Comparison of ENCODE assay signal across 12 mouse cellular contexts in the genomic region with DNA sequence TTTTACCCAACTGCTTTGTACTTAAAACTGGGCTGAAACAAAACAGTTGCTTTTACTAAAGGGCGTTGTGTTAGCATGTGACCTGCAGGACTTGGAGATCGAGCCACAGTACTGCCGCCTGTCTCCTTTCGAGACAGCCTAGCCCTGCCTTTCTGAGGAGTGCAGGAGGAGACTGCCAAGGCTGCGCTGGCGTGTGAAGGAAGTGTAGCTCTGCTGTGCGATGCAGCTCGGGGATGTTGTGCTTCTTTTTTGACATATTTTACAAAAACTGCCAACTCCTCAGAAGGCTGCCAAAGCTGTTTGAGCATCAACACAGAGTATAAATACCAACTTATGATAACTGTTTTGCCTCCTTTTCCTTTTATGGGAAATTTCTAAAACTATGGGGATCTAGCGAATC.
DNase-seq lines count a peak whose midpoint lies in the region; ATAC-seq and TF ChIP-seq lines count a peak whose summit lies in the region.
"Had no signal": no experiment of that assay in that cellular context is flagged by ENCODE, and none has a peak within 500 bp of the region (broad histone marks: within the 10 kb centered on the region; RNA-seq: fewer than 3 reads in every experiment).

No protein-coding gene starts in this region.

- no peak for DNase-seq in heart, adult 8-10 months (ENCODE audit: low spot score)
- DNase-seq in brain, embryonic 14.5 days (ENCODE audit: low read depth) = peak; percentile 76
- peak; percentile 34 to 77 for DNase-seq in left cerebral cortex, postnatal 25 days (ENCODE audit: low spot score in 2 of 2)
- DNase-seq in hindbrain, embryonic 11.5 days (ENCODE audit: low spot score) = no peak
- no peak for DNase-seq in urinary bladder, postnatal 10 days (ENCODE audit: low spot score)
- DNase-seq: kidney, adult 2 months; thymus, postnatal 14 days had no signal

- no peaks in the 10 kb centered on the region for H3K36me3 ChIP-seq in heart, embryonic 13.5 days
- no peaks in the 10 kb centered on the region for H3K36me3 ChIP-seq in hindbrain, embryonic 11.5 days (ENCODE audit: control insufficient read depth, insufficient read depth, low read length)
- H3K36me3 ChIP-seq: neural tube, embryonic 13.5 days had no signal

- intact Hi-C loops in left cerebral cortex, postnatal 25 days (cut with DNase I) = loop anchor here (10.0 kb wide), 1 partner anchor 152 kb away; no protein-coding TSS in a partner anchor

- ATAC-seq in heart, embryonic 13.5 days (ENCODE audit: extremely low read depth, insufficient number of reproducible peaks, low FRiP score, low TSS enrichment) = no peak
- peak; percentile 100 for ATAC-seq in frontal cortex, adult (ENCODE audit: low TSS enrichment)
- ATAC-seq in granulocyte monocyte progenitor cell, adult 5-6 weeks (replicated peaks; ENCODE audit: poor library complexity, severe bottlenecking) = no peak
- ATAC-seq in hindbrain, embryonic 11.5 days (ENCODE audit: low FRiP score) = no peak
- ATAC-seq: activated CD4-positive, CD25-positive, alpha-beta regulatory T cell, adult 4 months had no signal

- no peaks in the 10 kb centered on the region for H3K27me3 ChIP-seq in heart, embryonic 13.5 days (replicated peaks)
- H3K27me3 ChIP-seq in hindbrain, embryonic 11.5 days (ENCODE audit: control insufficient read depth, insufficient read depth, low read length) = no peaks in the 10 kb centered on the region
- H3K27me3 ChIP-seq: neural tube, embryonic 13.5 days had no signal

- 0 out of 2 replicates have a peak overlapping the region, but pooled peaks have one; percentile 20 for H3K4me2 ChIP-seq in heart, embryonic 13.5 days
- H3K4me2 ChIP-seq in hindbrain, embryonic 11.5 days (replicated peaks; ENCODE audit: low read depth, low read length) = no peak overlapping the region
- H3K4me2 ChIP-seq: neural tube, embryonic 13.5 days had no signal

- H3K9me3 ChIP-seq in heart, embryonic 13.5 days = no peaks in the 10 kb centered on the region
- H3K9me3 ChIP-seq in hindbrain, embryonic 11.5 days (ENCODE audit: control insufficient read depth, low read length) = no peaks in the 10 kb centered on the region
- H3K9me3 ChIP-seq: neural tube, embryonic 13.5 days had no signal

- TF ChIP-seq POLR2A in brain, embryonic 14.5 days (IDR thresholded peaks at IDR 0.05; ENCODE audit: borderline replicate concordance, extremely low read depth, insufficient read depth, insufficient read length, poor library complexity, severe bottlenecking) = no peak

- H3K9ac ChIP-seq in heart, embryonic 13.5 days = no peak overlapping the region
- H3K9ac ChIP-seq in hindbrain, embryonic 11.5 days (ENCODE audit: low read depth, low read length) = no peak overlapping the region
- H3K9ac ChIP-seq: neural tube, embryonic 13.5 days had no signal

- TF ChIP-seq CTCF in brain, embryonic 14.5 days (IDR thresholded peaks at IDR 0.05; ENCODE audit: borderline replicate concordance, extremely low read depth, insufficient read depth, insufficient read length) = no peak

- H3K27ac ChIP-seq in heart, embryonic 13.5 days (replicated peaks) = no peak overlapping the region
- H3K27ac ChIP-seq in hindbrain, embryonic 11.5 days (ENCODE audit: low read depth, low read length) = no peak overlapping the region
- H3K27ac ChIP-seq: neural tube, embryonic 13.5 days had no signal

- H3K4me3 ChIP-seq in heart, embryonic 13.5 days = no peak overlapping the region
- H3K4me3 ChIP-seq in hindbrain, embryonic 11.5 days (ENCODE audit: low read depth, low read length) = no peak overlapping the region
- H3K4me3 ChIP-seq: neural tube, embryonic 13.5 days had no signal

- 54% methylated on average over 9 of the region's 9 CpGs for WGBS in heart, embryonic 13.5 days
- WGBS in hindbrain, embryonic 11.5 days = 66% methylated on average over 9 of the region's 9 CpGs

- H3K4me1 ChIP-seq in heart, embryonic 13.5 days = no peaks in the 10 kb centered on the region
- H3K4me1 ChIP-seq in hindbrain, embryonic 11.5 days (replicated peaks; ENCODE audit: control insufficient read depth, insufficient read depth, low read length) = no peaks in the 10 kb centered on the region
- H3K4me1 ChIP-seq: neural tube, embryonic 13.5 days had no signal

Comparison
In these comparisons a context has a peak if more than half of its experiments do, and no peak if none do; other contexts are left out.
1. DNase-seq: peak in brain, embryonic 14.5 days (single experiment) and left cerebral cortex, postnatal 25 days (2 of 2); none in heart, adult 8-10 months (single experiment), hindbrain, embryonic 11.5 days (single experiment) and urinary bladder, postnatal 10 days (single experiment).